8 mouse cellular contexts compared by ENCODE assay signal in the genomic region with DNA sequence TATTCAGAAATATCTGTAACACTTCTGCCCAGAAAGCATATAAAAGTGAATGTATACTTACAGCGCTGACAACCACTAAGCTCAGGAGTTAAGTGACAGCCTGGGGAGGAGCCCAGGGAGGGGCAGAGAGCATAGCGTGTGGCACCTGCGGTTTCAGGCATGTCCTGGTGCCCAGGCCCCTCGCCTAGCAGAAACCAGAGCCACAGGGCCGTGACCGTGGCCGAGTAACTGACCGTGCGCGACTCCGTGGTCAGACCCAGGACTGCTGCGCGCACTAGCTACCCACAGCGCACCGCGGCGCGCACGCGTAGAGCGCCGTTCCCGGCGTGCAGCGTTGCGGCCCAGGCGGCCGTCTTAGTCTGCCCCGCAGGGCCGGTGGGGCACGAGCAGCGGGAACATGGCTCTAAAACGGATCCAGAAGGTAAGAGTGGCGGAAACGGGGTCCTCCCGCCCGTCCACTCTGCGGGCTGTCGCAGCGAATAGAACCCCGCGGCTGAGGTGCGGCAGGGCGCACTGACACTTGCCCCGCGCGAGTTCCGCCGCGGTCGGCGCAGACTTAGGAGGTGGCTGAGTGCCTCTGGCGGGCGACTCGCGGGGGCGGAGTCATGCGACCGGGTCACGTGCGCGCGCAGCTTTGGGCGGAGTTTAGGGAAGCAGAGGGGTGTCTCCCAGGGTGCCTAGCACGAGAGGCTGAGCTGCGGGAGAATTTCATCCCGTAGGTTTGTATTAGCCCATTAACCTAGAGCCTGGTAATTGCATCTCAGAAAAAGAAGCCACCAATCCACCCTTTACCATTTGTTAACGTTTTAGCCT. TPM values are rescaled to one million over a fixed set of nuclear protein-coding genes. Genes with fewer than 3 reads are reported as not detected.
A peak's percentile ranks its signal among the peaks of the same experiment; 100 is the strongest.
DNase-seq lines count a peak whose midpoint lies in the region; ATAC-seq lines count a peak whose summit lies in the region.

Urgcp (minus strand) TSS at position 557 of the 813 bp plus-strand sequence.

- H3K4me2 ChIP-seq in kidney, embryonic 15.5 days = peak within 1 kb of the TSS; percentile 73

- H3K27ac ChIP-seq in heart, embryonic 10.5 days = peak within 1 kb of the TSS; percentile 98
- H3K27ac ChIP-seq in kidney, embryonic 15.5 days = peak within 1 kb of the TSS; percentile 99

- ATAC-seq in erythroblast, adult 5-6 weeks (replicated peaks; ENCODE audit: low FRiP score, poor library complexity, severe bottlenecking) = peak; percentile 97
- ATAC-seq in kidney, embryonic 15.5 days (replicated peaks; ENCODE audit: low FRiP score) = peak; percentile 99
- ATAC-seq in monocyte, adult 5-6 weeks (replicated peaks; ENCODE audit: insufficient number of reproducible peaks, low FRiP score, low TSS enrichment, poor library complexity, severe bottlenecking) = peak; percentile 89

- H3K9me3 ChIP-seq in heart, embryonic 10.5 days = no peaks in the 10 kb centered on the region
- no peaks in the 10 kb centered on the region for H3K9me3 ChIP-seq in kidney, embryonic 15.5 days (replicated peaks)

- H3K4me1 ChIP-seq in heart, embryonic 10.5 days = peaks cover 10% of the 10 kb centered on the region; the same call in 1 of the 2 replicates
- peaks cover 14% of the 10 kb centered on the region for H3K4me1 ChIP-seq in kidney, embryonic 15.5 days

- under 1% methylated on average over 68 of the region's 68 CpGs for WGBS in heart, embryonic 10.5 days
- WGBS in kidney, embryonic 15.5 days = under 1% methylated on average over 68 of the region's 68 CpGs

- H3K36me3 ChIP-seq in heart, embryonic 10.5 days = peaks cover 6% of the 10 kb centered on the region; the same call in 1 of the 2 replicates
- peaks cover 10% of the 10 kb centered on the region; the same call in 1 of the 2 replicates for H3K36me3 ChIP-seq in kidney, embryonic 15.5 days

- peak; percentile 97 for DNase-seq in B cell, adult 2 months
- peak; percentile 98 for DNase-seq in brain, adult 2 months (ENCODE audit: low read depth, low spot score)
- peak; percentile 99 for DNase-seq in heart, embryonic 10.5 days (ENCODE audit: low spot score)
- DNase-seq in liver = peak; percentile 99
- DNase-seq in spleen, postnatal 4 days (ENCODE audit: low spot score in 2 of 2) = peak; percentile 96 to 99

- peak within 1 kb of the TSS; percentile 72 for H3K4me3 ChIP-seq in heart, embryonic 10.5 days
- H3K4me3 ChIP-seq in kidney, embryonic 15.5 days (replicated peaks) = peak within 1 kb of the TSS; percentile 85

- no peaks in the 10 kb centered on the region for H3K27me3 ChIP-seq in heart, embryonic 10.5 days (ENCODE audit: insufficient read depth, poor library complexity, severe bottlenecking)
- H3K27me3 ChIP-seq in kidney, embryonic 15.5 days = no peaks in the 10 kb centered on the region

- H3K9ac ChIP-seq in kidney, embryonic 15.5 days = peak within 1 kb of the TSS; percentile 90

RNA-seq across cellular contexts. Expression of gene Urgcp, which starts in this region (rescaled TPM):
- 0.19 and 2.3 TPM in 2 replicates for total RNA-seq in erythroblast, adult 5-6 weeks (2015; ENCODE audit: low replicate concordance)
- 1.2 and 3.2 TPM in 2 replicates for total RNA-seq in erythroblast, adult 5-6 weeks (2017; ENCODE audit: low replicate concordance)
- 21.3 and 29.9 TPM in 2 replicates for polyA plus RNA-seq in heart, embryonic 10.5 days (2016; fragmentation: Nextera tagmentation; extraction: Ambion mirVana)
- 22.3 and 23.3 TPM in 2 replicates for polyA plus RNA-seq in kidney, embryonic 15.5 days (2015; fragmentation: Nextera tagmentation; extraction: Ambion mirVana)
- total RNA-seq in monocyte, adult 5-6 weeks (2017) = 7.2 to 13.7 TPM (median 10.5 TPM) in 3 replicates

Comparison
In these comparisons a context has a peak if more than half of its experiments do, and no peak if none do; other contexts are left out.
1. Peak in every context shown above with its lines: DNase-seq, ATAC-seq, H3K4me3 ChIP-seq and H3K27ac ChIP-seq.